Mouse (Mus musculus) testis, adult 2 months (tissue): ENCODE results near the gene Ttc21a. TPM values are rescaled to one million over a fixed set of nuclear protein-coding genes. Genes with fewer than 3 reads are reported as not detected.

Experiments
- H3K27ac ChIP-seq: fragments of 200-500 bp; 2 replicates; pipeline ENCODE4 v1.5.1; 2012; ENCODE audit warnings: low read depth, low read length; ENCODE audit not compliant: control insufficient read depth, insufficient read depth
- H3K27me3 ChIP-seq: fragments of 200-500 bp; 2 replicates; pipeline ENCODE4 v1.6.1; 2012; ENCODE audit warnings: mild to moderate bottlenecking, low read length, moderate library complexity; ENCODE audit not compliant: control insufficient read depth, insufficient read depth
- H3K36me3 ChIP-seq: fragments of 200-500 bp; 2 replicates; pipeline ENCODE4 v1.6.1; 2012; ENCODE audit warnings: mild to moderate bottlenecking, low read length; ENCODE audit not compliant: control insufficient read depth, insufficient read depth
- H3K4me1 ChIP-seq: fragments of 200-500 bp; 2 replicates; pipeline ENCODE4 v1.6.1; 2012; ENCODE audit warnings: low read length; ENCODE audit not compliant: control insufficient read depth, insufficient read depth
- H3K4me3 ChIP-seq: fragments of 200-500 bp; 2 replicates; pipeline ENCODE4 v1.5.1; 2012; ENCODE audit warnings: low read depth, mild to moderate bottlenecking, low read length, moderate library complexity, mixed read lengths; ENCODE audit not compliant: control insufficient read depth
- CTCF ChIP-seq: fragments of 200-500 bp; IDR thresholded peaks from 2 replicates; pipeline ENCODE4 v1.5.1; 2012; ENCODE audit warnings: low read depth, mild to moderate bottlenecking, inconsistent platforms, low read length, moderate library complexity; ENCODE audit not compliant: control insufficient read depth, insufficient read depth, insufficient replicate concordance
- POLR2A ChIP-seq: fragments of 200-500 bp; IDR thresholded peaks from 2 replicates; pipeline ENCODE4 v1.6.1; 2012; ENCODE audit warnings: low read depth, mild to moderate bottlenecking, inconsistent platforms, low read length, moderate library complexity; ENCODE audit not compliant: control insufficient read depth
- polyA plus RNA-seq: library from polyadenylated mRNA; depleted of rRNA; stranded (reverse); fragments of >200 nt; gene quantifications from 2 replicates; pipeline ENCODE4 v1.2.3, GENCODE M21; 2012

Gene Ttc21a
- polyA plus RNA-seq, 1 experiment = 66.1 TPM

DNA sequence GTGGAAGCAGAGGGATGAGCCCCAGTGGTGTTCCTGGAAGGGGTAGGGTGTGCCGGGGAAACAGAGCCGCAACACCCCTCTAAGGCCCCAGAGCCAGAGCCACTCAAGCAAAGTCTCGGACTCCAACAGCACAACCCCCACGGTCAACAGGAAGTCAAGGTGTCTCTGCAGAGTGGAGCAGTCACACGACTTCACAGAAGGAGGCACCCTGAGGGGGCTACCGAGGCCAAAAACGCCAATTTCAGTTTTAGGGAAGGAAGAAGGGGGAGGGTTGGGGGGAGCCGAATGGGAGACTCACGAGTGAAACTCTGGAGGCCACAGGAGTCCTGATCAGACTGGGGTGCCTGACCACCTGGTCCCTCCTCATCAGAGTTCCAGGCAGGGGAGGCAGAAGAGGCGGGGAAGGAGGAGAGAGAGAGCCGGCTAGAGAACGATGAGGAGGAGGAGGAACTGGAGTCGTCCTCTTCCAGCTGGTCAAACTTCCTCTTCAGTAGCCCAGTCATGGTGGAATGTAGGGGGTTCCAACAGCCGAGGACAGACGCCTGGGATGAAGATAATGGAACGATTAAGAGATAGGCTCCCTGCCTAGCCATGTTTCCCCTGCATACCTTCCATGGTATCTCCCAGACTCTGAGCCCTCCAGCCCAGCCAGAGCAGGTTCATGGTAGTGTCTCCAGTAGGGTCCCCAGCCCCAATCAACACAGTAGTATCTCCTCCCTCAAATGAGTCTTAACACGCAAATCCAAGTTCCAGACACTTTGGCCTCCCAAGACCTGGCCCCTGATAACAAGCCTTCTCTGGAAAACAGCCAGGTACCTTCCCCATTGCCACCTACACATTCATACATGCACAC lies 39.5 kb downstream of the Ttc21a start:
- Histone ChIP-seq H3K4me1 (peaks cover 34% of the 10 kb centered on the region), H3K27ac (no peak overlapping the region), H3K4me3 (no peak overlapping the region), H3K27me3 (no peaks in the 10 kb centered on the region), H3K36me3 (no peaks in the 10 kb centered on the region)
- TF ChIP-seq CTCF (no peak), POLR2A (no peak)

- no peaks in the 10 kb centered on the region for H3K36me3 ChIP-seq
- H3K4me3 ChIP-seq = no peak overlapping the region
- peaks cover 40% of the 10 kb centered on the region for H3K4me1 ChIP-seq
- H3K27ac ChIP-seq = no peak overlapping the region
- TF ChIP-seq POLR2A = no peak
- TF ChIP-seq CTCF = no peak
- no peaks in the 10 kb centered on the region for H3K27me3 ChIP-seq
Measured at GRCm38 (mm10) chr9:119977557-119978060, 40.2 kb downstream of the Ttc21a start.

DNA sequence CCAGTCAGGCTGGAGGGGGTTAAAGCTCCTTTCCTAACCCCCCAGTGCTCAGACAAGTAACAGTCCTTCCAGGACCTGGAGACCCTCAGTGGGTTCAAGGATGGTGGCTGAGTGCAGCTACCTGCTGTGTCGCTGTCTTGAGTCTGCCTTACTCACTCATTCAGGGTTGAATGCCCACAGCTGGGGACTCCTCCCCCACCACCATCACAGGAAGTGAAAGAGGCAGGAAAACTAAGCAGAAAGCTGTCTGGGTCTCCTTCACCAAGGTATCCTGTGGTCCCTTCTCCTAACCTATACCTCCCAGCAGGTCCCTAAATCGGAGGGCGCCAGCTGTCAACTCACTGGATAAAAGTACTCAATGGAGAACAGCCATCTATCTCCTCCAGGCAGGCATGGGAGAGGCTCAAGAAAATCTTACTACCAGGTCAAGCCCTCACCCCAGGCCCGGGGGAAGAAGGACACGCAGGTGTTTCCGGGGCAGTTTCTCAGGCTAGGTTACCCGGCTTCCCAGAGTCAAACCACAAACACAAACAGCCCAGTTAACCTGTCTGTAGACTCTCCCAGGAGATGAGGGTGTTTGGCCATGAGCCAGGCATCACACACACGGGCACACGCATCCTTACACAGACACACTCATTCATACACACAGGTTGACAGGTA lies 40.9 kb downstream of the Ttc21a start:
- peaks cover 2% of the 10 kb centered on the region; the same call in 1 of the 2 replicates for H3K27me3 ChIP-seq
- no peak overlapping the region for H3K27ac ChIP-seq
- TF ChIP-seq CTCF (no peak), POLR2A (no peak)
- no peaks in the 10 kb centered on the region for H3K36me3 ChIP-seq
- H3K4me3 ChIP-seq = no peak overlapping the region
- H3K4me1 ChIP-seq = peaks cover 37% of the 10 kb centered on the region

DNA sequence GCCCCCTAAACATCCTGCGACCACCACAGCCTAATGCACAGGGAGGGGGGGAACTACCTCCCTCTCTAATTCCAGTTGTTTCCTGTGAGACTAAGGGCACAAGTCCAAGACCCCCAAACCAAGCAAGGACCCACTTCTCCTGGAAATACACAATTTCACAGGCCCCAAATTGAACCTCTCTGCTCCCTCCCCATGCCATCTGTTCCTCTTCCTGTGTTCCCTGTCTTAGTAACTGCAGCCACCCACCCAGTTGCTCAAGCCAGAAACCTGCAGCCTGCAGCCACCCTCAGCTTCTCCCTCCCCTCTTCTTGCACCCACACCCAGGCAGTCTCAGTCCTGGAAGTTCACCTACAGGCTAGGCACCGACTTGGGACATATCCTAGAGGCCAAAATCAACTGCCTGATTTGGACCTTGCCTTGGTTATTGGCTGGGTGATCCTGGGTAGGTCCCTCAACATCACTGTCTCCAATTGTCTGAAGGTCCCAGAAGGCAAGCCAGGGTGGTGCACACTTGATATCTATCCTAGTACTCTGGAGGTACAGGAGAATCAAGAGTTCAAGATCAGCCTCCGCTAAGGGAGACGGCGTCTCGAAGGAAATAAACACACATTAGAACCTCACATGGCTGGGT lies 41.5 kb downstream of the Ttc21a start:
- TF ChIP-seq CTCF (no peak), POLR2A (no peak)
- Histone ChIP-seq H3K36me3 (no peaks in the 10 kb centered on the region), H3K27me3 (peaks cover 2% of the 10 kb centered on the region; the same call in 1 of the 2 replicates), H3K4me3 (no peak overlapping the region), H3K4me1 (peaks cover 35% of the 10 kb centered on the region), H3K27ac (no peak overlapping the region)

GRCm38 (mm10) chr9:119979749-119980148 lies 42.3 kb downstream of the Ttc21a start:
- Histone ChIP-seq H3K4me3 (no peak overlapping the region; the same call in 1 of the 2 replicates), H3K27me3 (peaks cover 2% of the 10 kb centered on the region; the same call in 1 of the 2 replicates), H3K36me3 (no peaks in the 10 kb centered on the region), H3K4me1 (peaks cover 43% of the 10 kb centered on the region), H3K27ac (no peak overlapping the region)
- TF ChIP-seq CTCF = no peak
- peak; percentile 27; the same call in 1 of the 2 replicates for TF ChIP-seq POLR2A

DNA sequence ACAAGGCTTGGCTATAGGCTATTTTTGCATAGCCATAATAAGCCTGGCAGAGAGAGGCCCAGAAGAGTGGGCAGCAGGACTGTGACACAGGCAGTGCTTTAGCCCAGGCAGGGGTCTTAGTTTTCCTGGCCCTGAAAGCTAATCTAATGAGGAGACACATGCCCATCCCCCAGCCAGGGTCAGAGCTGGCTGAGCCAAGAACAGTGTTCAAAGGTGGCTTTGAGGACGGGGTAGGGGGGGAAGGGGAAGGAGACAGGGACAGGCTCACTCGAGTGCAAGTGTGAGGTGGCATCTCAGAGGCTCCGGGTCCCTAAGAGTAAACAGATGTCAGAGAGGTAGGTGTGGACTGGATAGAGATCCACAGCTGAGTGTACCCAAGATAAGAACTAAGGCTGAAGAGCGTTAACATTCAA lies 43.4 kb downstream of the Ttc21a start:
- Histone ChIP-seq H3K27me3 (peaks cover 2% of the 10 kb centered on the region; the same call in 1 of the 2 replicates), H3K4me1 (peaks cover 40% of the 10 kb centered on the region), H3K4me3 (peak overlapping the region; percentile 90)

More for the DNA sequence above, 43.4 kb downstream of the Ttc21a start:
- TF ChIP-seq POLR2A = no peak
- no peak for TF ChIP-seq CTCF
- H3K27ac ChIP-seq = peak overlapping the region; percentile 27; the same call in 1 of the 2 replicates
- no peaks in the 10 kb centered on the region for H3K36me3 ChIP-seq
